Mouse (Mus musculus): Measurements from ENCODE around the gene Fbxl14.

GRCm38 (mm10) chr6:119470777-119471176 is 8.7 kb upstream of the Fbxl14 start:
- TF ChIP-seq CTCF (IDR thresholded peaks at IDR 0.05; ENCODE audit: low read depth) (no peak), EP300 (IDR thresholded peaks at IDR 0.05; ENCODE audit: low read depth) (no peak)
